Mouse (Mus musculus) cerebellum, postnatal 4 days (tissue): ENCODE results near the gene Cish.
"Not testable (repeated sequence)": the region's sequence is repeated elsewhere in the genome, so short reads cannot be mapped to it uniquely, and the experiment has no call there.

Experiments
- DNase-seq, 2 experiments: peaks; one replicate each; pipeline ENCODE4 v3.0.0; 2022; ENCODE audit warnings: low spot score in 2 of 2, mixed read lengths in 1 of 2

Gene Cish

DNA sequence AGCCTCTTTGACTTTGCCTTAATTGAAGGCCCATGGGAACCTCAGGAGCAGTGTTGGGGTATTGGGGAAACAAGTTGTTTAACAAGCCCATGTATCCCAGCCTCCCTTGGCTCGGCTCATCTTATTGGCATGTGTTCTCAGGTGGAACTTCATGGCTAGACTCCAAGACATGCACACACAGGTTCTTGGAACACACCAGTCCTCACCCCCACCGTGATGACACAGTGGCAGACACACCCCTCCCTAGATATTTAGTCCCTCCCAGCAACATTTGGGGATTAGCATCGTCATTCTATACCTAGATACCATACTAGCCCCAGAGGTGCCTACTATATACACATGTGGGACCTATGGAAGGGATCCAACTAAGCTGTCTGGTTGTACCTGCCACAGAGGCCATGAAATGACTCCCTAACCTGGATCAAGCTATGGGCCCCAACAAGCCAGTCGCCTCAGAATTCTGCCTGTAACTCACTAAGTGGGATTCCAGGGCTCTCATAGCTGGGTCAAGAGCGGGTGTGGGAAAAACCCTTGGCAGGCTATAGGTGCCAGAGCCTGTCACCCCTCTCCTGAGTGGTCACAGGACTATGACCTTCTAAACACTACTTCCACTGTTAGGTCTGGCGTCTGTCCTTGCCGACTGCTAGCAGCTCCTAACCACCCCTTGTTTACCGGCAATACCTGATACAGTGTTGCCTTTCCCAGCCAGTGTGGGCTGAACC, 2.4 kb downstream of the Cish start:
- DNase-seq: no peak

- no peak for DNase-seq
These were observed 3.0 kb downstream of the Cish start for GRCm38 (mm10) chr9:107298876-107299275.

GRCm38 (mm10) chr9:107299783-107300182, 4.0 kb downstream of the Cish start:
- DNase-seq: no peak

- DNase-seq: no peak
These were observed 4.6 kb downstream of the Cish start for GRCm38 (mm10) chr9:107300224-107300973.

DNA sequence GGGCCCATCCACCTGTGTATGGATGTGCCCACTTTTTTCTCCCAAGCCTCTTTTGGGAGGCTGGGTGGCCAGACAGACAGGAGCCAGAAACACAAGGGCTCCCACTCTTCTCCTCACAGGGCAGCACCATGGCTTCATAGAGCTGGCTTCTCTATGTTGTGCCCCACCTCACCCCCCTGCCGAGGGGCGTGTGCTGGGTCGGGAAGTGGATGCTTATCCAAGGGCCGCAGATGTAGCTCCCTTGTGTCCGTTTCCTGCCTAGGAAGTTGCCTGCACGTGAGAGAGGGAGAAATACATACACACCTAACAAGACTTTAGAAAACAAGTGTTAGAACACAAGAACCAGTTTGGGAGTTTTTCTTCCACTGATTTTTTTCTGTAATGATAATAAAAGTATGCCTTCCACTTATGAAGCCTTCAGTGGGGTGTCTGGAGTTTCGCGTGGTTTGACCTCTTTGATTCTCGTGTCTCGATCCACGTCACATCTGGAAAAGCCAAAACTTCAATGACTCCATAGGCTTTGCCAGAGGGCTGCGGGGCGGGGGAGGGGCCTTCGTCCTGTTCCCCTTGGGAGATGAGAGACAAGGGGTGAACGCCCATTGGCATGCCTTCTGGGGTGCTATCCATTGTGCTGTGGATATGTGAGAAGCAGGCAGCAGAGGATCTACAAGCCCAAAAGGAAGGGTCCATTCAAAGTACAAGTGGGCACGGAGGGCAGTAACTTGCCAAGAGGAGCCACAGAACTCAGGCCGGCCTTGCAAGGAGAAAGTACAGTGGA, 5.9 kb downstream of the Cish start:
- DNase-seq: no peak

GRCm38 (mm10) chr9:107302592-107302991, 6.8 kb downstream of the Cish start:
- DNase-seq: no peak

DNA sequence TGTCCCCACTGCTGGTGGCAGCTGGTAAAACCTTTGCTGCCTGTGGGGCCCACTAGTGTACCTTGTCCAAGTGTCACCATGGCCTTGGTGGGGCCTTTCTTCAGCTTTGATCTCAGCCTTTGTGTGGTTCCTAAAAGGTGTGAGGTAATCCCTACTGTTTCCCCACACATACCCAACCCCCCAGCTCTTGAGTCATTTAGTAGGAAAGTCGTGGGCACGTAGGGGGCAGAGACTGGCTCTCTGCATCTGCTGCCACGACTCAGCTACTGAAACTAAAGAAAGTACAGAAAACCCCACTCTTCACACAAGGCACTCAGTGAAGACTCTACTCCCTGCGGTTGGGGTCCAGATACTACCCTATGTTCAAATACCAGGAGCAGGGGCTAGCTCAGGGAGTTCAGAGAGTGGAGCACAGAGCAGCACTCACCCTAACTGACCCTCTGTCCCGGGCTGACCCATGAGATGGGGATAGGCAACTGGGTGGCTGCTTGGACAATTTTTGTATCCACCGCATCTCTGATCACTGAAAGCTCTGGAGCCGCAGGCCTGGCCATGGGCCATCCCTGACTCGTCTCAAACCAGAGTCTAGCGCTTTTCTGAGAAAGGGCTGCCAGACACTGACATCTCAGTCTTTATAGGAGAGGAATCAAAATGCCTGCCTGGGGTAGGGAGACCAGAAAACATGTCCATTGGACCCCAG, 7.4 kb downstream of the Cish start:
- no peak for DNase-seq

- no peak for DNase-seq
These were observed 8.1 kb downstream of the Cish start for GRCm38 (mm10) chr9:107303900-107304299.

DNA sequence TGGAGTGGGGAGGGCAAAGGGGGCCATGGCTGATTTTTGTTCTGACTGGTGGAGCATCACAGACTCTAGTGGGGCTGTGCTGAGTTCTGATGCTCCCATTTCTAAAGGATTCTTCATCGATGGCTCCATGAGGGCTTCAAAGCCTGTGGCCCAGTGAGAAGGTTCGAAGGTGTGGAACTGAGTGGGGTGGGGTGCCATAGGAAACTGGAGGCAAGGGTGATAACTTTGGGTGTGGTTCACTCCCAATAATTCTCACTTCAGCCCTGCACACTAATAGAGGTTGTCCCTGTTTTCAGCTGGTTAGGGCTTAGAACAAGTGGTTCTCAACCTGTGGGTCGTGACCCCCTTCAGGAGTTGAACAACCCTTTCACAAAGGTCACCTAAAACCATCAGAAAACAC, 8.6 kb downstream of the Cish start:
- DNase-seq: no peak

GRCm38 (mm10) chr9:107305012-107305411, 9.2 kb downstream of the Cish start:
- no peak for DNase-seq

DNA sequence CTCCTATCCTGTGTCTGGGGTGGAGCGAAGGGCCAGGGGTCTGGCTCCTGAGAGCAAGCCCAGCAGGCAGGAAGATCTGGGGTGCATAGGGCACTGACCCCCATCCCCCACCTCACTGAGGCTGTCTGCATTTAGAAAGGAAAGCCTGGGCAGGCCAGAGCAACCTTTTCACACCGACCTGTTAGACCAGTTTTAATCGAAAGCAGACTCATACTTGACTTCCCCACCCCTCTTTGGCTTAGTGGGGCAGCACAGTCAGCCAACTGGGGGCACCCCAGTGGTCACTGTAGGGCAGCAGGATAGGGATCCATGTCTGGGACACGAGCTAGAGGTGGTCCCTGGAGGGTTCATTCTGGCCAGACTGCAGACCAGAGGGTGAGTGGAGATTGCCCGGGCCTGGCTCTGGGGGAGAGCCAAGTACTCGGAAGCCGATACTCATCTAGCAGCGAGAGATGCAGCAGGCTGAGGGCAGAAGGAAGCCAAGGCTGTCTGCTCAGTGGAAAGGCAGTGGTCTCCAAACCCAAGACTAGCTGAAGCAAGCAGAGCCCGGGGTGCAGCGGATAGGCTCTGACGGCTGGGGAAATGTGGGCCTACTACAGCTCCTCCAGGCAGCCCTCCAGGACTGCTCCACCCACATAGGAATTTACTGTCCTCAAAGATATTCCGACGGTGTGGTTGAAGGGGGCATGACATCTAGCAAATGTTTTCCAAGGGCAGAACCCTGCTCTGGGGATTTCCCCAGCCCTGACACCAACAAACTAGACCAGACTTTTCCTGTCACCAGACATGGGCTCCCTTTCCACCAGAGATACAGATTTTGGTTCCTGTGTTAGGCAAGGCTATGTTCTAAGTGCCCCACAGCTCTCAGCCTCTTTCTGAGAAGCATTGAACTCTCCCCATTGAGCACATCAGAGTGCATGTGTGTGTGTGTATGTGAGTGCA, 10.0 kb downstream of the Cish start:
- DNase-seq: no peak

DNA sequence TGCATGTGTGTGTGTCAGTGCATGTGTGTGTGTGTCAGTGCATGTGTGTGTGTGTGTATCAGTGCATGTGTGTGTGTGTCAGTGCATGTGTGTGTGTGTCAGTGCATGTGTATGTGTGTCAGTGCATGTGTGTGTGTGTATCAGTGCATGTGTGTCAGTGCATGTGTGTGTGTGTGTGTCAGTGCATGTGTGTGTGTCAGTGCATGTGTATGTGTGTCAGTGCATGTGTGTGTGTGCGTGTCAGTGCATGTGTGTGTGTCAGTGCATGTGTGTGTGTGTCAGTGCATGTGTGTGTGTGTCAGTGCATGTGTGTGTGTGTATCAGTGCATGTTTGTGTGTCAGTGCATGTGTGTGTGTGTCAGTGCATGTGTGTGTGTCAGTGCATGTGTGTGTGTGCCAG, 10.8 kb downstream of the Cish start:
- DNase-seq: not testable (repeated sequence)

DNA sequence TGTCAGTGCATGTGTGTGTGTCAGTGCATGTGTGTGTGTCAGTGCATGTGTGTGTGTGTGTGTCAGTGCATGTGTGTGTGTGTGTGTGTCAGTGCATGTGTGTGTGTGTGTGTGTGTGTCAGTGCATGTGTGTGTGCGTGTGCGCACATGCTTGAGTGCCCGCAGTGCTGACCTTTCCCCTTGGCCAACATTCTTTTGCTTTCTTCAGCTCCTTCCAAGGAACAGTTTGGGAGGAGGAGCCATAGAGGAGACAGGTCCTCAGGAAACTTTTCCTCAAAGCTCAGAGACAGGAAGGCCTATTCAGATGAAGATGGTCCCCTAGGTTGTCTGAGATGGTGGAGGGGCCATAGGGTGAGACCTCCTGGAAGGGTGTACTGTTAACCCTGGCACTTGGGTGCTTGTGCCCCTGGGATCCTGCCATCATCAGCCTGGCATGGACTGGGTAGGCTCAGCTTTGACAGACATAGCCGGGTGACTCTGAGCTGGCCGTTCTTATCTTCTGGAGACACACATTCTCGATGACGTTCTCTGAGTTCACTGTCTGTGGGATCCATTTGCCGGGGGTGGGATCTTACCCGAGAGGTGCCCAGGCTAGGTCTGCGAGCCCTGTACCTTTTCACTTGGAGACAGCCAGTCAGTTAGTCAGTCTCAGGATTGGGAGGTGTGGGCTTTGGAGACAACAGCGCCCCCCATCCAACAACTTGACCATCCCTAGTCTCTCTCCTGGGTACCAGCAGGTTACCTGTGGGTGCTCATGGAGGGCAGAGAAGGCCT, 11.5 kb downstream of the Cish start:
- DNase-seq: no peak

- DNase-seq: no peak
These were observed 12.1 kb downstream of the Cish start for GRCm38 (mm10) chr9:107307886-107308285.

DNA sequence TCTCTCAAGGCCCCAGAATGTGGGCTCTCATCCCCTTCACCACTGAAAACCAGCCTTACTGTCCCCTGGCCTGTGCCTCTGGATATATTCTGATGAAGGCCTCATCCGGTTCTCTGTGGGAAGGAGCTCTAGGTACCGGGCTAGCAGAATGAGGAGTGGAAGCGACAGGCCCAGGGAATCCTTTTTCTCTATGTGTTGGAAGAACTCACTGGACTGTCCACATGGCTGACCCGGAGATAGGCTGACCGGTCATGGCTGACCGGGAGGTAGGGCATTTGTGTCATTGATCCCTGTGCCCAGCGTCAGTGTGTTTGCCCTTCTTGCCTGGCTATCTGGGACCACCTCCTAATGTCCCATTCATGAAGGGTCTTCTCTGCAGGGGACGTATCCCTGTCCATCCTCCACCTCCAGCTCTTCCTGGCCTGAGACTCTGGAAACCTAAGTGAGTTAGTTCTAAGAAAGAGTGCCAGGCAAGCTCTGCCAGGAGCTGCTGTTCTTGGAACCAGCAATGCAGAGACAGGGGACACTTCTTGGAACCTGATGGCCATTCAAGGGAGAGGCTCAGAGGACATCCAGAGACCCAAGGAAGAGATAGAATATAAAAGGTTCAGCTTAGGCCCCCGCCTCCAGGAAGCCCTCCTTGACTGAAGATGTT, 12.6 kb downstream of the Cish start:
- no peak for DNase-seq

DNA sequence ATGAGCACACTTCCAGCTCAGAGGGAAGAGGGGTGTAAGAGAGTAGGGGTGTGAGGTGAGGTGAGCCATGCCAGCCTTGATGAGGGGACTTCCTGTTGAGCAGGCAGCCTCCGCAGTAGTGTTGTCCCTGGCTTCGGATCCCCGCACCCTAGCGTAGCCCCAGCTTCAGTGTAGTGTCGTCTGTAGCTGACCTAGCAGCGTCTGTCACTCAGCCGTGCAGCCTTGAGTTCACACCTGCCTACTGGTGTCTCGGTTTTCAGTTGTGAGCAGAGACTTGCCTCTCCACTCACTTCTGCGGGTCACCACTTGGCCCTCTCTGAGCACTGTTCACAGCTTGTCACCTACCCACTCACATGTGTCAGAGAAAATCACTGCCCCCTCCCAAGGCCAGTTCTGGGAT, 13.3 kb downstream of the Cish start:
- DNase-seq: no peak

- DNase-seq: no peak
These were observed 13.8 kb downstream of the Cish start for GRCm38 (mm10) chr9:107309600-107309999.

DNA sequence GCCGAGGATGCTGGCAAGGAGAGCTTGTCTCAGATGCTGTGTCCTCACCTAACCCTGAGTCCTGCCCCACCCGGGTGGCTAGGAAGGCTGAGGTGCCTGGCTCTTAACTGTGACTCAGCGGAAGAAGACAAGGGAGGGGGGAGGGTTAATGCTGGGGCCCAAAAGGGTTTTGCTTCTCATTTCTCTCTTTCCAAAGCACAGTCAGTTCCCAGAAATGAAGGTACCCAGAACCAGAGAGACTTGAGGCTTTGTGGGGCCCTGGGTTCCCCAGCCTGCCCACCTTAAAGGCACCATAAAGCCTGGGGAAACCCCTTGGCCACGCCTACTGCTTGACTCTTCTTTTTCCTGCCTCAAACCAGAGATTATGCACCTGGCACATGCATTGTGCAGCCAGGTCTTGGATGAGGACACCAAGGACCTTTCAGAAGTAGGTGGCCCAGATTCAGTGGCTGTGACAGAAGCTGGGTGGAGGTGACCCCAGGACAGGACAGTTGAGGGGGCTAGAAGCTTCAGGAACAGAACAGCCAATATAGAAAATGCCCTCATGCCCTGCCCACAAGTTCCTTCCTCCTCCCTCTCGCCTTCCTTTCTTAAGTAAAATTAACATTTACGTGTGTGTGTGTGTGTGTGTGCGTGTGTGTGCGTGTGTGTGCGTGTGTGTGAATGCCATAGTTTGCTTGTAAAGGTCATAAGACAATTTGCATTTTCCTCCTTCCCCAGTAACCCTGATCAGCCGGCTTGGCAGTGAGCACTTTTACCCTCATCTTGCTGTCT, 17.2 kb downstream of the Cish start:
- DNase-seq: no peak

GRCm38 (mm10) chr9:107313926-107314325, 18.1 kb downstream of the Cish start:
- DNase-seq: no peak
